Mouse (Mus musculus) Patski (cell line): Measurements from ENCODE around the gene Senp2. TPM values are rescaled to one million over a fixed set of nuclear protein-coding genes. Genes with fewer than 3 reads are reported as not detected.
A peak's percentile ranks its signal among the peaks of the same experiment; 100 is the strongest.

ENCODE experiments used
- ATAC-seq: fragments of 100-300 bp; one replicate; pipeline ENCODE4 v1.8.0; 2021
- CTCF ChIA-PET: fragments of 350-600 bp; sonication (Branson Sonifier 250); formaldehyde crosslinking; loops from one replicate; lab custom pipeline; 2022; ENCODE audit warnings: inconsistent platforms; lab: Charles Lee
- POLR2A ChIA-PET: fragments of 350-600 bp; sonication (Branson Sonifier 250); formaldehyde crosslinking; loops from one replicate; lab custom pipeline; 2022; ENCODE audit warnings: antibody characterized with exemption, inconsistent platforms; lab: Charles Lee
- DNase-seq: peaks from one replicate; pipeline ENCODE4 v3.0.0-alpha.2; 2011; ENCODE audit warnings: low read depth, low spot score
- H3K27me3 ChIP-seq: fragments of 371-371 bp; one replicate; pipeline ENCODE4 v1.5.1; 2021
- CTCF ChIP-seq: fragments of 100-300 bp; IDR thresholded peaks from one replicate; pipeline ENCODE4 v1.5.1; 2021
- in situ Hi-C: fragments of 300-500 bp; cut with MboI; formaldehyde crosslinking; loops from 3 replicates; pipeline ENCODE4 v1.11.1; 2018; ENCODE audit warnings: low pct_unique_long_range_greater_than_20kb, mixed read lengths
- polyA plus RNA-seq: library from polyadenylated mRNA; unstranded; gene quantifications from one replicate; pipeline ENCODE4 v1.2.3, GENCODE M21; 2021

Gene Senp2
- polyA plus RNA-seq, 1 experiment from 2014 or later: 35.3 TPM

DNA sequence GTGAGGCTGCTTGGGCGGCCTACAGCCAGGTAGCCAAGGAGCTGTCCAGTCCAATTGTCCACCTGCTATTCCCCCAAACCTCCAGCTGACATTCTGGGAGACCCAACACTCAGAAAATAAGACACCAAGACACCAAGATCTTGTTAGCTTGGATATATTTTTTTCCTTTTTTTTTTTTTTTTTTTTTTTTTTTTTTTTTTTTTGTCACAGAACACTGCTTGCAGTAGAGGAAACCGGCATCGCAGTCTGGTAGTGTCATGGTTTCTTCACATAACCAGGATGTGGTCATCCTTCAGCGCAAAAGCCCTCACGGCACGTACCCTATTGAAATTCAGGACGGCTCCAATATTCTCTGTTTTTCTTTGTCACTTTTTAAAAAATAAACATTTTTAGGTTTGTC lies 49.6 kb downstream of the Senp2 start:
- no peak for DNase-seq
- in situ Hi-C loops: no loop called here
- H3K27me3 ChIP-seq: no peaks in the 10 kb centered on the region
- ChIA-PET POLR2A (interaction anchor here (0.6 to 0.7 kb wide), 4 partner anchors 10 to 534 kb away, joined by 3 to 4 read pairs (median 4); no protein-coding TSS in a partner anchor), CTCF (interaction anchor here (1.2 kb wide), 1 partner anchor 9 kb away, joined by 3 read pairs; no protein-coding TSS in a partner anchor)
- ATAC-seq: no peak
- no peak for TF ChIP-seq CTCF

- ATAC-seq: no peak
- POLR2A ChIA-PET: no interaction called here
- CTCF ChIA-PET: no interaction called here
- DNase-seq: no peak
- no peaks in the 10 kb centered on the region for H3K27me3 ChIP-seq
- in situ Hi-C loops: no loop called here
- TF ChIP-seq CTCF: no peak
Observed at GRCm38 (mm10) chr16:22060416-22060815, 51.1 kb downstream of the Senp2 start.

GRCm38 (mm10) chr16:22061555-22062160 lies 52.4 kb downstream of the Senp2 start:
- DNase-seq (no peak), ATAC-seq (no peak)
- ChIA-PET POLR2A (no interaction called here), CTCF (no interaction called here)
- in situ Hi-C loops: no loop called here
- no peaks in the 10 kb centered on the region for H3K27me3 ChIP-seq
- TF ChIP-seq CTCF: no peak

GRCm38 (mm10) chr16:22062284-22062683 lies 53.0 kb downstream of the Senp2 start:
- ChIA-PET POLR2A (no interaction called here), CTCF (no interaction called here)
- in situ Hi-C loops: no loop called here
- ATAC-seq (no peak), DNase-seq (no peak)
- no peak for TF ChIP-seq CTCF
- H3K27me3 ChIP-seq: no peaks in the 10 kb centered on the region

GRCm38 (mm10) chr16:22065536-22065935 lies 56.3 kb downstream of the Senp2 start:
- TF ChIP-seq CTCF: no peak
- ATAC-seq (no peak), DNase-seq (no peak)
- in situ Hi-C loops: no loop called here
- CTCF ChIA-PET: no interaction called here
- H3K27me3 ChIP-seq: no peaks in the 10 kb centered on the region
- POLR2A ChIA-PET: no interaction called here

DNA sequence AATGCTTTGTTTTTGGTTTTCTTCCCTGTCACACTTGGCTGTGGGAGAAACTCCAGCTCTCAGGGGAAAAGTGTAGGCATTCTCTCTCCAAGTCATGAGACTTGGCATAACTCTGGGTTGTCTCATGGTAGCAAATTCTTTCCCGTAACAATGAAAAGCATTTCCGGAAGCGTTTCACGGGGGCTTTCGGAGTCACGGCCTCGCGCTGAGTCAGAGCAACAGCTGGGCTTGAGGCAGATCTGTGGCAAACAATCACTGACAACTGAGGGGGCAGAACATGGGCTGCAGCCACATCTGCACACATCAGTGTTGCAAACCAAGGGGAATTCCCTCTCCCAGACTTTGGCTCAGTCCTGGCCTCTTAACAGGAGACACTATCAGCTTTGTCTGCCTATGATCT lies 58.1 kb downstream of the Senp2 start:
- ChIA-PET CTCF (no interaction called here), POLR2A (no interaction called here)
- TF ChIP-seq CTCF: no peak
- ATAC-seq (peak; percentile 10), DNase-seq (peak; percentile 42)
- H3K27me3 ChIP-seq: no peaks in the 10 kb centered on the region
- in situ Hi-C loops: no loop called here

GRCm38 (mm10) chr16:22071361-22071760 lies 62.1 kb downstream of the Senp2 start:
- in situ Hi-C loops: no loop called here
- ATAC-seq: no peak
- no peak for DNase-seq
- no peak for TF ChIP-seq CTCF
- ChIA-PET POLR2A (interaction anchor here (0.6 kb wide), 1 partner anchor 23 kb away, joined by 4 read pairs; no protein-coding TSS in a partner anchor), CTCF (no interaction called here)
- no peaks in the 10 kb centered on the region for H3K27me3 ChIP-seq

DNA sequence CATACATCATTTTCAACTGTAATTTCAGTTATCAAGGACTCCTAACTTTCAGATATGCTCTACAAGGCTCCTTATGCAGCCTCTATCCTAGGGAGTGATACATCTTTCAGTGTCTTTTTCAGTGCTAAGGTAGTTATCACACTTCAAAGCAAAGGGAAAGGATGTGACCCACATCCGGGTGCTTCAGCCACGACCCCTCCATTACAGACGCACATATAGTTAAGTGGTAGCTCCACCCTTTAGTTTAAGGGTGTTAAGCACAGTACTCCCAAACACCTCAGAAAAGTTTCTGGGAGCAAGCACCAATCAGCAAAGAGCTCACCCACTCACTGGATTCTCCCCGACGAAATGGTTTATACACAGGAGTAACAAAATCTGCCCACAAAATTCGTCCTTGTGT lies 65.8 kb downstream of the Senp2 start:
- DNase-seq (no peak), ATAC-seq (no peak)
- in situ Hi-C loops: loop anchor here (25.0 kb wide), 1 partner anchor 462 kb away; no protein-coding TSS in a partner anchor
- H3K27me3 ChIP-seq: no peaks in the 10 kb centered on the region
- no peak for TF ChIP-seq CTCF
- CTCF ChIA-PET: no interaction called here
- POLR2A ChIA-PET: no interaction called here

DNA sequence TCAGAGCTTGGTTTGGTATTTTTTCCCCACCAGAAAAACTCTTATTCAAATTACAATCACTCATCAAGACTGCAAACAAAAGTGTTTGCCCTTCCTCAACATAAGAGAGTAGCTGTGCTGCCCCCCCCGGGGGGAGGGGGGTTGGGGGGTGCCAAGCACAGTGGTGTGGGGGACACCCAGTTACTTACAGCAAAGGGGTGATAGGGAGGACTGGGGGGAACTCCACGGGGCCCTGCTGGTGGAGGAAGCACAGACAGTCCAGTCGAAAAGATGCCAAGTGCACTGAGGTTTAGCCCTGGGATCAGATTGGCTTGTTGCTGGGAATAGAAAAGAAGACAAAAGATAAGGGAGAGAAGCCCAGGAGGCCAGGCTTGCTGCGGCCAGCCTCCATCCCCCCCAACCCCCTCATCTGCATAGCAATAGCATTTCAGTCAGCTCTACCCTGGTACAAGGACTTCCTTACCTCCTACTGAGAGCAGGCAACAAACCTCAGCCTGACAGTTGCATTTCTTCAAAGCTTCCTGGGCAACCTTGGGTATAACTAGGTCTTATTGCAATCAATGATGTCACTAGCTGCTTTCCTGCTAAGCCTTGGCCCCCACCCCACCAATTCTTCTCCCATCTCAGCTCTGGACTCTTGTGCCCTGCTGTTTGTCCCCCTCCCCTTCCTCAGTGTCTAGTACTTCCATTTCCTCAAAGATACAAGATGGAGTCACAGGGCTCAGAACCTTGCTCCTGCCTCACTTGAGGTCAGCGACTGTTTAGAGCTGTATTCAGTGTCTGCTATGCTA lies 66.7 kb downstream of the Senp2 start:
- ChIA-PET POLR2A (no interaction called here), CTCF (interaction anchor here (0.7 kb wide), 1 partner anchor 92 kb away, joined by 4 read pairs; no protein-coding TSS in a partner anchor)
- no peaks in the 10 kb centered on the region for H3K27me3 ChIP-seq
- ATAC-seq (no peak), DNase-seq (no peak)
- in situ Hi-C loops: loop anchor here (25.0 kb wide), 1 partner anchor 461 kb away; no protein-coding TSS in a partner anchor
- no peak for TF ChIP-seq CTCF

- in situ Hi-C loops: loop anchor here (25.0 kb wide), 1 partner anchor 461 kb away; no protein-coding TSS in a partner anchor
- DNase-seq (no peak), ATAC-seq (no peak)
- H3K27me3 ChIP-seq: no peaks in the 10 kb centered on the region
- ChIA-PET CTCF (no interaction called here), POLR2A (no interaction called here)
- TF ChIP-seq CTCF: no peak
Observed at GRCm38 (mm10) chr16:22076620-22076941, 67.3 kb downstream of the Senp2 start.

DNA sequence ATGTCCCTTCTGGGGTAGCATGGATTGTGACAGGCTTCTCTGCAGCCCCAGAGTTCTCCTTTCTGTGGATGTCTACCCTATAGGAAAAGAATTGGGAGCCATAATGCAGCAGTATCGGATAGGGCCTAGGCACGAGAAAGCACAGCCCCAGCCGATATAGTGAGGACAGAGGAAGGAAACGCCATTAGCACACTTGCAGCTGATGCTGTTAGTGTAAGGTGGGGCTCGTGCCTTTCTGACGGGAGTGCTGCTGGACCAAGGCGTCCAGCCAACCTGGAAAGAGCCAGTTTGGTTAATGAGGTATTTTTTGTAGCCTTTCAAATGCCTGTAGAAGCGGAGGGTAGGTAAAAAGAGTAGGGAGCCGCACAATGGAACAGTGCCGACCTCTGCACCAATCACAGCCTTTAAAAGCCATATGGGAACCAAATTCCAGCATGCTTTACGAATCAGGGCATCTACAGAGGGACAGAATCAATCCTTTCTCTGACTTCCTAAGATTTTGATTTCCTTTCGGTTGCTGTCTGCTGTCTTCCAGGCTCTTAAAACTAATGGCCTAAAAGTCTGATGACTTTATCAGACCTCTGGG lies 70.9 kb downstream of the Senp2 start:
- ChIA-PET CTCF (no interaction called here), POLR2A (no interaction called here)
- no peak for TF ChIP-seq CTCF
- no peaks in the 10 kb centered on the region for H3K27me3 ChIP-seq
- no peak for DNase-seq
- in situ Hi-C loops: loop anchor here (25.0 kb wide), 1 partner anchor 457 kb away; no protein-coding TSS in a partner anchor
- ATAC-seq: no peak
